Mouse (Mus musculus) liver, embryonic 12.5 days (tissue): ENCODE measurements at regions not wholly inside any gene's neighbourhood (a gene's known extent, or its start where the extent isn't known, plus 50 kb on each side); places are given as distances from the start of the nearest gene placed in this dataset.

Source experiments
- ATAC-seq: fragments of 200-750 bp; cut with Nextera tagmentation; 2 replicates; pipeline ENCODE4 v1.8.0; 2017; ENCODE audit warnings: moderate number of reproducible peaks, mild to moderate bottlenecking, moderate library complexity
- H3K27ac ChIP-seq: fragments of 300-500 bp; sonication (generic); 2 replicates; pipeline ENCODE4 v1.5.1; 2016; ENCODE audit warnings: mild to moderate bottlenecking
- H3K27me3 ChIP-seq: fragments of 300-500 bp; sonication (generic); replicated peaks from 2 replicates; pipeline ENCODE4 v1.6.1; 2016; ENCODE audit warnings: mild to moderate bottlenecking, moderate library complexity
- H3K36me3 ChIP-seq: fragments of 300-500 bp; sonication (generic); 2 replicates; pipeline ENCODE4 v1.6.1; 2016; ENCODE audit warnings: mild to moderate bottlenecking, moderate library complexity
- H3K4me1 ChIP-seq: fragments of 300-500 bp; sonication (generic); 2 replicates; pipeline ENCODE4 v1.6.1; 2016
- H3K4me2 ChIP-seq: fragments of 300-500 bp; sonication (generic); 2 replicates; pipeline ENCODE4 v1.6.1; 2016; ENCODE audit warnings: mild to moderate bottlenecking, moderate library complexity
- H3K4me3 ChIP-seq: fragments of 300-500 bp; sonication (generic); 2 replicates; pipeline ENCODE4 v1.5.1; 2016; ENCODE audit warnings: mild to moderate bottlenecking, moderate library complexity
- H3K9ac ChIP-seq: fragments of 300-500 bp; sonication (generic); 2 replicates; pipeline ENCODE4 v1.6.1; 2016; ENCODE audit warnings: mild to moderate bottlenecking, moderate library complexity
- H3K9me3 ChIP-seq: fragments of 300-500 bp; sonication (generic); replicated peaks from 2 replicates; pipeline ENCODE4 v1.6.1; 2016; ENCODE audit warnings: mild to moderate bottlenecking, moderate library complexity
- WGBS: fragments of 180-500 bp; shearing (Covaris S2); methylation state at CpG from one replicate; pipeline ENCODE4 v1.1.7; 2016; ENCODE audit not compliant: insufficient replicate concordance; 5-methylcytosine and 5-hydroxymethylcytosine counted together

DNA sequence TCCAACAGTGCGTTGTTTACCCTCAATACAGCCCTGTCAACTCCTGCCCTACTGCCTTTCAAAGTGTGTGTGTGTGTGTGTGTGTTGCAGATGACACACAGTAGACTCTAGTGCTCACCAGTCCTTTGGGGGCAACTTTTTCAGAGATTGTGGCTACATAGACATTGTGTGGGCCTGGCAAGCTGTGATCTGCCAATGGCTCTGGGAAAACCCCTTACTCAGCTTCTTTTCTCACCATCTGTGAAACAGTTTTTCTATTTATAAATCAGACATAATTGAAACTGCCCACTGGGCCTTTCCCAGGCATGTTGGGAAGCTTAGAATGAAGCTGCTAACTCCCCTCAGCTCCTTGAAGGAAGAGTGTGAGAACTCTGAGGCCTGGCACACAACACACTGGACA is 369.7 kb upstream of the Fam92a start:
- no peaks in the 10 kb centered on the region for H3K9me3 ChIP-seq
- H3K4me3 ChIP-seq, result no peak overlapping the region
- no peak overlapping the region for H3K4me2 ChIP-seq
- H3K27me3 ChIP-seq, result no peaks in the 10 kb centered on the region
- no peak for ATAC-seq
- no peak overlapping the region for H3K9ac ChIP-seq
- 77% methylated on average over 1 of the region's 1 CpGs for WGBS
- H3K27ac ChIP-seq, result no peak overlapping the region
- H3K36me3 ChIP-seq, result no peaks in the 10 kb centered on the region
- no peaks in the 10 kb centered on the region for H3K4me1 ChIP-seq

DNA sequence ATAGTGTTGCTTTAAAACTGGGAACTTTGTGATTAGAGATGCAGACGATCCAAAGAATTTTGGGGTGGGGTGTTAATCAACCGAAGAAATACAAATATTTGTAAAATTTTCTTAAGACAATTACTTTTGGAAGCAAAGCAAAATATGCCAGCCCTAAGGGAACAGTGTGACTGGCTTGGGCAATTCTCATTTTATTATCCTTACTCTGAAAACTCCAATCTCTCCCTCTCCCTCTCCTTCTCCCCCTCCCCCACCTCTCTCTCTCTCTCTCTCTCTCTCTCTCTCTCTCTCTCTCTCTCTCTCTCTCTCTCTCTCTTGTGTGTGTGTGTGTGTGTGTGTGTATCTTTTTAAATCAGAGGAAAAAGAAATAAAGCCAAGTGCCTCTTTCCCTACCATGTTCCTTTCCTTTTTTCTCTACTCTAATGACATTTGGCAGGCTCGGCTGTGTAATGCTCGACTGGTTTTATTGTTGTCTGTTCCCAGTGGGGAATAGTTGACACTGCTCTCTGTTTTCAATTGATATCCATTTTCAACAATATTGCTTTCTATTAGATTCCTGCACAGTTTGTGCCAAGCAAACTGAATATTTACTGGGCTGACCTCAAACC is 367.5 kb upstream of the Fam92a start:
- Histone ChIP-seq H3K4me1 (no peaks in the 10 kb centered on the region), H3K27me3 (no peaks in the 10 kb centered on the region), H3K36me3 (no peaks in the 10 kb centered on the region), H3K27ac (no peak overlapping the region), H3K4me2 (no peak overlapping the region), H3K9ac (no peak overlapping the region), H3K9me3 (no peaks in the 10 kb centered on the region), H3K4me3 (no peak overlapping the region)
- 52% methylated on average over 4 of the region's 4 CpGs for WGBS
- ATAC-seq, result no peak

DNA sequence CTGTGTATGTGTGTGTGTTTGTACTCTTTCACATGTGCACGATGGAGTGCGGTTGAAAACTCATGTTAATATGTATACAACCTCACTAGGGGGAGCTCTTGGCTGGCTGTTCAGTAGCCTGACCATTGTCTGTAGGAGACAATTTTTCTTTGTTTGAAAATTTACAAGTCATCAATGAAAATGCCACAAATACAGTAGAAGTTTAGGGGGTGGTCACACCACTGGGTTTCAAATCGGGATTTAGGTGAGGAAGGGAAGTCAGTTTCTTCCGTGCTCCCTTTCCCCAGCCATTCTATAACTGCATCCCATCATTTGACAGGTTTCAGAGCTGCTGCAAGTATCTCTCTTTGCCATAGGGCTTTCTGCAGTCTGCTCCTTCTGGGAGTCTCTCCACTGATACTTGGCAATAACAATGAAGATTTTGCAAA is 366.9 kb upstream of the Fam92a start:
- H3K27ac ChIP-seq, result no peak overlapping the region
- no peaks in the 10 kb centered on the region for H3K27me3 ChIP-seq
- no peak overlapping the region for H3K4me2 ChIP-seq
- H3K9ac ChIP-seq, result no peak overlapping the region
- no peak overlapping the region for H3K4me3 ChIP-seq
- 28% methylated on average over 4 of the region's 4 CpGs for WGBS
- H3K9me3 ChIP-seq, result no peaks in the 10 kb centered on the region
- ATAC-seq, result no peak
- no peaks in the 10 kb centered on the region for H3K4me1 ChIP-seq
- no peaks in the 10 kb centered on the region for H3K36me3 ChIP-seq

DNA sequence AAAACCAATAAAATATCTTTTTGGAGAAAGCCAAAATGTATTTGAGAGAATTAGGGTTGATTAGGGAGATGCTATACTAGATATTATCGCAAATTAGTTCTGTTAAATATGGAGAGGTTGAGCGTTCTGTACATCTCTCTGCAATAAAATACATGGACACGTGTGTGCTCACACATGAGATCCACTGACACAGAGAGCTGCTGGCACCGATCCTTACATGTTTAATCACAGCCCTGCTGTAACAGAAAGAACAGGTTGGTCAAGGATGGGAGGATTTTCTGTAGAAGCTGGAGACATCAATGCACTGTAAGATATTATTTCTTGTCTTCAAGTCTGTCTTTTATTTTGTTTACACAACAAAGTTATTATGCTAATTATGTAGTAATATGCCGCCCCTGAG is 366.2 kb upstream of the Fam92a start:
- H3K9ac ChIP-seq, result no peak overlapping the region
- H3K27ac ChIP-seq, result no peak overlapping the region
- 59% methylated on average over 5 of the region's 5 CpGs for WGBS
- no peaks in the 10 kb centered on the region for H3K27me3 ChIP-seq
- H3K9me3 ChIP-seq, result no peaks in the 10 kb centered on the region
- H3K36me3 ChIP-seq, result no peaks in the 10 kb centered on the region
- no peak for ATAC-seq
- no peak overlapping the region for H3K4me2 ChIP-seq
- H3K4me1 ChIP-seq, result no peaks in the 10 kb centered on the region
- no peak overlapping the region for H3K4me3 ChIP-seq

DNA sequence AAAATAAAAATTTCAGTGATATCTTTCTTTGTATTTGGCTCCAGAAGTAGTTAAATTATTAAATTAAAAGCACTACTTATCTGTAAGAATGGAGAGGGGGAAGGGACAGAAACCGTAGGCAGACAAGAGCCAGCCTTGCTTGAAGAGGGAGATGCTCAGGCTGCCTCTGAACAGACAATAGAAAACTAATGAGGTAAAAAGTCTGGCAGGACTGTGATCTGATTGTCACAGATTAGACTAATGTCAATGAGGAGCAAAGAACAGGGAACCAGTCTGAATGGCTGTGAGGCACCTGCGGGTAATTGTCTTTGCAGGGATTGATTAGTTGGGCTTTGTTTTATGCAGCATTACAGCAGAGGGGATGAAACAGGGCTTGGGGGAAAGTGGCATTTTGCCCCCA is 362.3 kb upstream of the Fam92a start:
- WGBS, result 41% methylated on average over 2 of the region's 2 CpGs

DNA sequence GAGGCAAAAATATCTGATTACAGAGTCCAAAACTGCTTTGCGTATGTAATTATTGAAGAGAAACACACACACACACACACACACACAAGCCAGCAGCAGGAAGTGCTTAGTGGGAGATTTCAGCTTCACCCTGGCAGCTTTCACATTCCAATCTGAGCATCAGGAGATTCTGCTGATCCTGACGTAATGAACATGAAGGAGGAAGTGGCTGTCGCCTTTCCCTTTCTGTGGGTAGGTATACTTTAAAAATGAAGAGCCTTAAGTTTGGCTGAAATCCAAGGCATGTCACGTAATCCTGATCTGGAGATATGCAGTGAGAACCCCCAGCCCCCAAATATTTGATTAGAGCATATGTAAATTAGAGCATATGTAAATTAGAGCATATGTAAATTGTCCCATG is 361.1 kb upstream of the Fam92a start:
- WGBS, result 36% methylated on average over 4 of the region's 4 CpGs
- H3K9ac ChIP-seq, result no peak overlapping the region
- H3K4me1 ChIP-seq, result no peaks in the 10 kb centered on the region
- no peak overlapping the region for H3K4me3 ChIP-seq
- no peak overlapping the region for H3K27ac ChIP-seq
- no peak overlapping the region for H3K4me2 ChIP-seq
- no peaks in the 10 kb centered on the region for H3K36me3 ChIP-seq
- ATAC-seq, result no peak
- no peaks in the 10 kb centered on the region for H3K9me3 ChIP-seq
- H3K27me3 ChIP-seq, result no peaks in the 10 kb centered on the region

More for the DNA sequence above, 362.3 kb upstream of the Fam92a start:
- no peak overlapping the region for H3K4me2 ChIP-seq
- no peak overlapping the region for H3K9ac ChIP-seq
- H3K4me1 ChIP-seq, result no peaks in the 10 kb centered on the region
- H3K4me3 ChIP-seq, result no peak overlapping the region
- H3K27me3 ChIP-seq, result no peaks in the 10 kb centered on the region
- no peak overlapping the region for H3K27ac ChIP-seq
- no peaks in the 10 kb centered on the region for H3K36me3 ChIP-seq
- H3K9me3 ChIP-seq, result no peaks in the 10 kb centered on the region
- no peak for ATAC-seq

DNA sequence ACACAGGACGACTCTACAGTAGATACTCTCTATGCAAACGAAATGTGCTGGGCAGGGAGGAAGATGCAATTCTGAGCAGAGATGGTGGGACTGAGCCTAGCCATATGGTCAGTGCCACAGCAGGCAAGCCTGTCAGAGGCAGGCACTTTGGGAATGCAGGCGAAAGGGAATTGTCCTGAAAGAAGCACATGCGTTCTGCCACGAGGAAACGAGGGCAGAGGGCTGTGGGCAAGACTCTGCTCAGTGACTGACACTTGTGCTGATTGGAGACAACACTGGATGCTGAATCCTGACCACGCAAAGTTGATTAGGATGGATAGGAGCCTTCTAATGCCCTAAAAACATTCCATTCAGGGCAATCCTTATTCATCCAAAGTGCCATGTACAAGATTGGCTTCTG is 350.5 kb upstream of the Fam92a start:
- H3K27me3 ChIP-seq, result no peaks in the 10 kb centered on the region
- WGBS, result 60% methylated on average over 7 of the region's 7 CpGs
- no peaks in the 10 kb centered on the region for H3K36me3 ChIP-seq
- H3K4me1 ChIP-seq, result no peaks in the 10 kb centered on the region
- no peaks in the 10 kb centered on the region for H3K9me3 ChIP-seq
- H3K4me3 ChIP-seq, result no peak overlapping the region
- H3K4me2 ChIP-seq, result no peak overlapping the region
- H3K9ac ChIP-seq, result no peak overlapping the region
- no peak overlapping the region for H3K27ac ChIP-seq
- no peak for ATAC-seq

DNA sequence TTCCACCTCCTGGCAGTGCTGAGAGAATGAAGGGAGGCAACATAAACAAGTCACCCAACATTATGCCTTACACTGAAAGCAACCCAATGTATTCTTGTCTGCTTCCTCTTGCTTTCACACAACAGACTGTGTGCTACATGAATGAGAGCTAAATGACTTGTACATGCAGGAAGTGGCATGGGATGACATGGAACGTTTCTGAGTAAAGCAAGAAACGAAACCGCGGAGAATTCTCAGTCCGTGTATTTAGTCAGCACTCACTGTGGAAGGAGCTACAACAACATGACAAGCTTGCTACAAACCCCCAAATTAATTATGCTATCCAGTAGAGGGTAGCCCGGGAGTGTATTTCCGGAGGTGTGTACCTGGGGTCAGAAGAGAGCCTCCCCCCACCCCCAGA is 349.4 kb upstream of the Fam92a start:
- Histone ChIP-seq H3K9me3 (no peaks in the 10 kb centered on the region), H3K36me3 (no peaks in the 10 kb centered on the region), H3K27me3 (no peaks in the 10 kb centered on the region), H3K4me3 (no peak overlapping the region), H3K9ac (no peak overlapping the region), H3K4me2 (no peak overlapping the region), H3K27ac (no peak overlapping the region), H3K4me1 (no peaks in the 10 kb centered on the region)
- WGBS, result 67% methylated on average over 7 of the region's 7 CpGs
- no peak for ATAC-seq

DNA sequence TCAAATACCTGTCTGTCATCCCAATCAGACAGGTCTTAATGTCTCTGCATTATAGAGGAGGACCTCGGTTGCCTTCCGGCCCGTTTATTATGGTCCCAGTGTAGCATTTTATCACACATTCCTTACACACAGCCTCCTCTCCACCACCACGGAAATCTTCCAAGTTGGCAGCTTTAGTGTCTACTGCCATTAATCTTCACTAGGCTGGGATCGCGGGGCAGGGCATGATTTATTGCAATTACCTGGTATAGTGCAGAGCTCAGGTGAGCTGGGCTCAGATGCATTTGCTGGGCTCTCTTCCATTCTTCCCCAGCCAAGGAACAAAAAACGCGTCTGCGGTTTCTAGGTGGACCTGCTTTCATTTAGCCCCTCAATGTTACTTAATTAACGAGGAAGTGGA is 344.7 kb upstream of the Fam92a start:
- 73% methylated on average over 10 of the region's 10 CpGs for WGBS
- no peaks in the 10 kb centered on the region for H3K36me3 ChIP-seq
- H3K9me3 ChIP-seq, result no peaks in the 10 kb centered on the region
- H3K9ac ChIP-seq, result no peak overlapping the region
- H3K27me3 ChIP-seq, result no peaks in the 10 kb centered on the region
- no peak overlapping the region for H3K4me2 ChIP-seq
- H3K4me3 ChIP-seq, result no peak overlapping the region
- no peak overlapping the region for H3K27ac ChIP-seq
- no peak for ATAC-seq
- no peaks in the 10 kb centered on the region for H3K4me1 ChIP-seq

DNA sequence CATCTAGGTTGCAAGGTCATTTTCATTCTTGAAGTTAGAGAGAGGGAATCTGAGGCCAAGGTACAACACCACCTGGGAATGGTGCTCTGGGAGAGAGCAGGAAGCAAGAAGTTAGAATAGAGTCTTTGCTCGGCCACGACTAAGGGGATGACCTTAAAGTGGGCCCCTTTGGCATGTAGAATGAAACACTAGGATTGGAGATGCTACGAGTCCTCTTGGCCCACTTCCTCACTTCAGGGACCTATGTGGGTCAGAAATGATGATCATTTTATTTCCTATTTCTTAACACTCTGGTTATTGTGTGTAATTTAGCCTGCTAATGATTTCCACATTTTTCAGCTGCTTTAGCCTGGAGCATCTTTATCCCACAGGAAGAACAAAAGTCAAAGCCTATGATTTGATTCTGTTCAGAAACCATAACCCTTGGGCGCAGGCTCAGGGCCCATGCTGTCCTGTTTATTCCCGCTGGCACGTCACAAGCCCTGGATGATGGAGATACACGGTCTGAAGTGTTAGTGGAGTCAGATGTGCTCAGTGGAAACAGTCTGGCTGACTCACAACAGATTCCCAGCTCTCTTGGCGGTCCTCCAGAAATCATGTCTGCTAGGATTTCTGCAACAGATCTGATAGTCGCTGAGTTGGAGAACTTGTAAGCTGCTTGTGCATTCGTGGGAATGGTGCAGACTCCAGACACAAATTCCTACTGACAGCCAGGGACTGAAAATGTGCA is 340.0 kb upstream of the Fam92a start:
- no peak for ATAC-seq
- no peak overlapping the region for H3K4me3 ChIP-seq
- WGBS, result 57% methylated on average over 10 of the region's 10 CpGs
- no peak overlapping the region for H3K27ac ChIP-seq
- no peaks in the 10 kb centered on the region for H3K27me3 ChIP-seq
- no peaks in the 10 kb centered on the region for H3K9me3 ChIP-seq
- H3K36me3 ChIP-seq, result no peaks in the 10 kb centered on the region
- no peaks in the 10 kb centered on the region for H3K4me1 ChIP-seq
- H3K9ac ChIP-seq, result no peak overlapping the region
- no peak overlapping the region for H3K4me2 ChIP-seq

DNA sequence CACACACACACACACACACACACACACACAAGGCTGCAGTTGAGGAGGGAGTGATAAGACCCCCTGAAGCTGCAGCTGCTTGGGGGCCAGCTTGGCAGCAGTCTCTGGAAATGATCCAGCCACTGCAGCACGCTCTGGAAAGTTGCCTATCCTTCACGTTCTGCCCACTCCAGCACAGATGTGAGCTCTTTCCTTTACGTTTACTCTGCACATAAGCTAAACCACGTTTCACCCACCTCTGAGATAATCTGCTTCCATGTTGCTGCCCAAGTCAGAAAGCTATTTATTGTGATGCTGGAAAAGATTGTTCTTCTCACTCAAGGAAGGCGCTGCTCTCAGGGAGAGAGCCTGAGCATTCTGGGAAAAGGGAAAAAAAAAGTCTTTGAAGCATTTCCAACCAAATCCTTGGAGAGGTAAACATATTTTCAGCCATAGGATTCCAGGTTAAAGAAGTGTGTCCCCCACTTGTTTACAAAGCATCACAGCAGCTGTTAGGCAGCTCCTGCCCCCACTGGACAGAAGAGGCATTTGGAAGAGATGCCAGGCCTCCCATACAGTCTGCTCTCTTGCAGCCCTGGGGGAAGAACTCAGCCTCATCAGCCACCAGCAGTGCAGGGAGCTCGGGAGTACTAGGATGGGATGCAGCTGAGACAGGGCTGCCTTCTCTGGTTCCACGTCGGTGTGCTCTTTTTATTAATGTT is 335.2 kb upstream of the Fam92a start:
- Histone ChIP-seq H3K4me3 (no peak overlapping the region), H3K4me1 (no peaks in the 10 kb centered on the region), H3K36me3 (no peaks in the 10 kb centered on the region), H3K9me3 (no peaks in the 10 kb centered on the region), H3K9ac (no peak overlapping the region), H3K27ac (no peak overlapping the region), H3K4me2 (no peak overlapping the region), H3K27me3 (no peaks in the 10 kb centered on the region)
- 45% methylated on average over 8 of the region's 8 CpGs for WGBS
- no peak for ATAC-seq

DNA sequence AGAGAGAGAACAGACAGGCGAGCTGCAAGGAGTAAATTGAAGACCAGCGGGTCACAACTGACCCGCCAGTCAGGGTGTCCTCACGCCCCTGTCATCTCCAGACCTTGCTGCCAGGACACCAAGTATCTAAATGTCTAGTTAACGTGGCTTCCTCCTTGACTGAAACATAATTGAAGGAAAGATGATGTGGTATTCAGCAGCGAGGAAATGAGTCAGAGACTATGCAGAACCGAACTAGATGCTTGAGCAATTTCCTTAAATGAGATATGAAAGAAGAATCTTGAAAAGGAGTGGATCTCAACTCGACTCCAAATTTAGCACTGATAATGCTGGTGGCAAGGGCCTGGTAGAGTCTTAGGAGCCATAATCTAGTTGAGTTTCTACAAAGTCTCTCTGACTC is 329.3 kb upstream of the Fam92a start:
- Histone ChIP-seq H3K4me2 (no peak overlapping the region), H3K36me3 (no peaks in the 10 kb centered on the region), H3K4me3 (no peak overlapping the region), H3K9ac (no peak overlapping the region), H3K27me3 (no peaks in the 10 kb centered on the region), H3K27ac (no peak overlapping the region), H3K9me3 (no peaks in the 10 kb centered on the region), H3K4me1 (no peaks in the 10 kb centered on the region)
- no peak for ATAC-seq
- 48% methylated on average over 8 of the region's 8 CpGs for WGBS
